Mouse (Mus musculus) kidney, adult 8-10 months (tissue): ENCODE measurements around the gene Olfr697.
"Not testable (repeated sequence)": the region's sequence is repeated elsewhere in the genome, so short reads cannot be mapped to it uniquely, and the experiment has no call there.

Experiments
- DNase-seq, 2 experiments: peaks; one replicate each; pipeline ENCODE4 v3.0.0; 2022

Gene Olfr697

GRCm38 (mm10) chr7:106742343-106742742 lies at the start of gene Olfr697:
Gene Olfr697 (minus strand): TSS chr7:106742443.
- DNase-seq, result no peak

GRCm38 (mm10) chr7:106788330-106788729 lies 46.1 kb upstream of the Olfr697 start:
- DNase-seq, result no peak

DNA sequence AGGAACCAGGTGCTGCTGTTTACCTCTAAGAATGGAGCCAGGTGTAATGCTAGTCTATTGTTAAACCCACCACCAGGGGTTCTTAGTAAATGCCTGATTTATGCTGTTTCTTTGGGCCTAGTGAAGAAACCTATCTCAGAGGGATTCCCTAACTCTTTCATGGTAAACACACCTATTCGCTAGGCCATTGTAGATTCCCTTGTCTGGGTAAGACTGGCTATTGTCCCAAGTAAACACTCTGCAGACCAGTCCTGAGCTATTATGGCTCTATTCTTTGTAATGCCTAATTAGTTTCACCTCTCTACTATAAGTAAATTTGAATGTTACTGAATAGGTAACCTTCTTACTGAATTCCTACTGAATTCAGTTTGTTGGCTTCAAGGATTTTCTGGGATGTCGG lies 18.8 kb upstream of the Olfr697 start:
- DNase-seq, result not testable (repeated sequence)

DNA sequence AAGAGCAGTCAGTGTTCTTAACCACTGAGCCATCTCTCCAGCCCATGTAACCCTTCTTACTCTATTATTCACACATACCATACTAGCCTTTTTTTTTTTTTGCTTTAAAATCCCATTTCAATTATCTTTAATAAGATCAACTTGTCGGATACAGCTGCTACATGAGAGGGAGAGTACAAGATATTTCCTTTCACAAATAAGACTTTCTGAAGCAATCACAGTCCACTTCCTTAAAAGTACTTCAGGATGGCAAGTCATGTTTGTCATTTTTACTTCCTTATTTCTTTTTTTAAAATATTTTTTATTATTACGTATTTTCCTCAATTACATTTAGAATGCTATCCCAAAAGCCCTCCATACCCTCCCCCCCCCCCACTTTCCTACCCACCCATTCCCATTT lies 16.6 kb upstream of the Olfr697 start:
- no peak for DNase-seq

- DNase-seq, result no peak
Observed at GRCm38 (mm10) chr7:106755297-106755696, 13.1 kb upstream of the Olfr697 start, which contains the start of gene Olfr698. Gene Olfr698 (minus strand): TSS chr7:106755397.

- DNase-seq, result no peak
Observed at GRCm38 (mm10) chr7:106745811-106746210, 3.6 kb upstream of the Olfr697 start.

DNA sequence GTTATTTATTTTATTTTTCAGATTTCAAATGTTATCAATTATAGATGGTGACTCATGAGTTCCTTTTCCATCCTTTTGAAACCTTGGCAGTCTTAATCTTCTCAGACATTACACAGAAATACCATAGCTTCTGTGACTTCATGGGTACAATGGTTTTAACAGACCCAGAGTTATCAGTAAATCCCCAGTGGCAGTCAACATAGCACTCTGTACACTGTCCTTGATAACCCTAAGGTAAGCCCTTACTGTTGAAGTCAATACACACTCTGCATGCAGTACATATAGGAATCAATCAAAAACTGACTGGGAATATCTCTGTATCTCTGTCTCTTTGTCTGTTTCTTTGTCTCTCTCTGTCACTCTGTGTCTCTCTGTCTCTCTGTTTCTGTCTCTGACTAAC lies 5.2 kb downstream of the Olfr697 start:
- no peak for DNase-seq

GRCm38 (mm10) chr7:106733717-106734116 lies 8.5 kb downstream of the Olfr697 start:
- DNase-seq, result no peak

- DNase-seq, result not testable (repeated sequence)
Observed at GRCm38 (mm10) chr7:106725654-106726053, 16.6 kb downstream of the Olfr697 start.

DNA sequence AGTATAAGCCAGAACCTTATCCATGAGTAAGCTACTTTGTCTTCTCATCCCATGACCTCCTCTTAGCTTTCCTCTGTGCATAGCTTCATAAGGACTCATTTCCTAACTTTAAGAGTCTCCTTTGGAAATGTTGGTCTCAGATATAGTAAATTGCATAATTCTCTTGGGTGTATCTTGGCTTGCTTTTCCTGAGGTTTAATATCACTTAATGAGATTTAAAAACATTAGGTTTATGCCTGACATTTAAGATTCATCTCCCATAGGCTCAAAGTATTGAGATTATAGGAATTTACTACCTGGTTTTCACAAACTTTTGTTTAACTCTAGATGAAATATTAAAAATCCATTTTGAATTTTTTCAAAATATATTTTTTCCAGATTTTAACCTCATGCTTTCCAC lies 25.9 kb downstream of the Olfr697 start, which contains the start of gene Olfr695:
Gene Olfr695 (minus strand): TSS at position 101 of the 400 bp plus-strand sequence.
- no peak for DNase-seq

GRCm38 (mm10) chr7:106711463-106711862 lies 30.8 kb downstream of the Olfr697 start:
- DNase-seq, result no peak

- DNase-seq, result not testable (repeated sequence)
Observed at GRCm38 (mm10) chr7:106707705-106708104, 34.5 kb downstream of the Olfr697 start.

- no peak for DNase-seq
Observed at GRCm38 (mm10) chr7:106696891-106697290, 45.4 kb downstream of the Olfr697 start.

DNA sequence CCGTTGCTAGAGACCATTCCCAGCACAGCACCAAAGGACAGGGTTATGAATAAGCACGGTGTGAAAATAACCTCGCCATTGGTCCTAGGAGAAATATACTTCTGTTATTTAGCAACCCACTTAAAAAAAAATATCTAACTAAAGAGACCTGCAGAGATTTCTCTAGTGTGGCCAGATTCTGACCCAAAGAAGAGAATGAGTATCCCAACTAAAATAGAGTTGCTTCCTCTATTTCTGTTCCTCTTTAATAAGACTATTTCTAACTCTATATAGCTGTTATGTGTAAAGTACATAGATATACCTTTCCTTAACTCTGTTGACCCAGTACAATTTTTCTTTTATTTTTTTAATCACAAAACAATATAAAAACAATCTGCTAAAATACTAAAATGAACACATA lies 49.3 kb downstream of the Olfr697 start:
- no peak for DNase-seq

- no peak for DNase-seq
Observed at GRCm38 (mm10) chr7:106691714-106692113, 50.5 kb downstream of the Olfr697 start, which contains the start of gene Olfr694. Gene Olfr694 (minus strand): TSS chr7:106691814.
